Mouse (Mus musculus): ENCODE measurements at regions not wholly inside any gene's neighbourhood (a gene's known extent, or its start where the extent isn't known, plus 50 kb on each side); places are given as distances from the start of the nearest gene placed in this dataset.

- TF ChIP-seq CTCF (IDR thresholded peaks at IDR 0.05; ENCODE audit: low read depth) (no peak), EP300 (IDR thresholded peaks at IDR 0.05; ENCODE audit: low read depth) (no peak)
These were observed 504.5 kb downstream of the Nyap2 start for GRCm38 (mm10) chr1:81581208-81581607.
